ENCODE assay signal across 39 mouse cellular contexts in the genomic region with DNA sequence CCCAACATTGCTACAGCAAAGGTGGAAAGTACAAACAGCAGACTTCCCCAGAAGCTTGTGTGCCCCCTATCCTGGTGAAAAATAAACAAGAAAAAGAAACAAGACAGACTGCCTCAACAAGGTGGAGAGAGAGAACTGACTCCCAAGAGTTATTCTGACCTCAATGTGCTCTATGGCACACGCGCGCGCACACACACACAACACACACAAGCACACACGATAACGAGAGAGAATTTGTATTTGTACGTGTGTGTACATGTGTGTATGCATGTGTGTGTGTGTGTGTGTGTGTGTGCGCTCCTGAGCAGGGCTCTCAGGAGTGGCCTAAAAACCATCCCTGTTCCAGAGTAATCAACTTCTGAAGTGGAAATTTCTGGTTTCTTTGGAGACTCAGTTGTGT. TPM values are rescaled to one million over a fixed set of nuclear protein-coding genes. Genes with fewer than 3 reads are reported as not detected.
"Had no signal": no experiment of that assay in that cellular context is flagged by ENCODE, and none has a peak within 500 bp of the region (broad histone marks: within the 10 kb centered on the region; RNA-seq: fewer than 3 reads in every experiment).

No protein-coding gene starts in this region.

- H3K4me1 ChIP-seq: embryonic facial prominence, embryonic 12.5 days; embryonic facial prominence, embryonic 13.5 days; embryonic facial prominence, embryonic 15.5 days; forebrain, embryonic 13.5 days; forebrain, embryonic 15.5 days had no signal

- H3K9ac ChIP-seq: embryonic facial prominence, embryonic 12.5 days; embryonic facial prominence, embryonic 13.5 days; embryonic facial prominence, embryonic 15.5 days; forebrain, embryonic 12.5 days; forebrain, embryonic 13.5 days; forebrain, embryonic 15.5 days; forebrain, postnatal 0 days had no signal

- H3K27ac ChIP-seq: embryonic facial prominence, embryonic 10.5 days; embryonic facial prominence, embryonic 12.5 days; embryonic facial prominence, embryonic 13.5 days; embryonic facial prominence, embryonic 15.5 days; forebrain, embryonic 10.5 days; forebrain, embryonic 12.5 days; forebrain, embryonic 13.5 days; forebrain, embryonic 15.5 days; gastrocnemius, adult 2 months; heart, adult 2 months had no signal

- H3K27me3 ChIP-seq: embryonic facial prominence, embryonic 12.5 days; embryonic facial prominence, embryonic 13.5 days; embryonic facial prominence, embryonic 15.5 days; forebrain, embryonic 12.5 days; forebrain, embryonic 13.5 days; forebrain, embryonic 15.5 days had no signal

- H3K36me3 ChIP-seq: embryonic facial prominence, embryonic 10.5 days; embryonic facial prominence, embryonic 12.5 days; embryonic facial prominence, embryonic 13.5 days; embryonic facial prominence, embryonic 15.5 days; forebrain, embryonic 10.5 days; forebrain, embryonic 12.5 days; forebrain, embryonic 15.5 days had no signal

- H3K4me3 ChIP-seq: embryonic facial prominence, embryonic 10.5 days; embryonic facial prominence, embryonic 12.5 days; embryonic facial prominence, embryonic 13.5 days; embryonic facial prominence, embryonic 15.5 days; erythroblast, embryonic 14.5 days; forebrain, embryonic 10.5 days; forebrain, embryonic 12.5 days; forebrain, embryonic 13.5 days; forebrain, embryonic 15.5 days; gastrocnemius, adult 2 months; heart, adult 2 months had no signal

- H3K9me3 ChIP-seq: embryonic facial prominence, embryonic 10.5 days; embryonic facial prominence, embryonic 12.5 days; embryonic facial prominence, embryonic 13.5 days; embryonic facial prominence, embryonic 15.5 days; forebrain, embryonic 10.5 days; forebrain, embryonic 12.5 days; forebrain, embryonic 13.5 days; forebrain, embryonic 15.5 days had no signal

- H3K4me2 ChIP-seq: embryonic facial prominence, embryonic 12.5 days; embryonic facial prominence, embryonic 13.5 days; embryonic facial prominence, embryonic 15.5 days; forebrain, embryonic 12.5 days; forebrain, embryonic 13.5 days; forebrain, embryonic 15.5 days had no signal

- DNase-seq: cerebellum, adult 2 months; cerebellum, adult 8-10 months; cerebellum, adult 9-10 months; cerebellum, adult 9-11 months; cerebellum, postnatal 10 days; cerebellum, postnatal 14 days; cerebellum, postnatal 25 days; cerebellum, postnatal 36 days; embryo, embryonic 11 days; forebrain, postnatal 0 days; gastrocnemius, adult 2 months; gastrocnemius, postnatal 10 days; gastrocnemius, postnatal 14 days; gastrocnemius, postnatal 25 days; gastrocnemius, postnatal 36 days; heart, adult 18-20 months; heart, adult 2 months had no signal

- ATAC-seq: forebrain, embryonic 13.5 days; forebrain, embryonic 14.5 days; forebrain, embryonic 15.5 days; forebrain, embryonic 16.5 days; forebrain, postnatal 0 days had no signal

RNA-seq across cellular contexts. Expression of a gene that starts 34.3 kb away (rescaled TPM):
- total RNA-seq: common myeloid progenitor, adult 5-6 weeks; gastrocnemius, adult 18-20 months; gastrocnemius, adult 2 months; gastrocnemius, adult 8-10 months; gastrocnemius, postnatal 10 days; gastrocnemius, postnatal 14 days; gastrocnemius, postnatal 25 days; gastrocnemius, postnatal 36 days; gastrocnemius, postnatal 4 days; granulocyte monocyte progenitor cell, adult 5-6 weeks; heart, adult 18-20 months; heart, adult 2 months; heart, adult 8-10 months had no signal
- polyA plus RNA-seq: cerebellum, adult 2 months; cortical plate, adult 2 months; embryonic facial prominence, embryonic 10.5 days; embryonic facial prominence, embryonic 11.5 days; embryonic facial prominence, embryonic 12.5 days; embryonic facial prominence, embryonic 13.5 days; erythroblast, embryonic 14.5 days; forebrain, embryonic 10.5 days; forebrain, embryonic 11.5 days; forebrain, embryonic 12.5 days; forebrain, embryonic 15.5 days; frontal cortex, adult 2 months; gonadal fat pad, adult 2 months; heart, adult 2 months had no signal
